Mouse (Mus musculus) liver, adult 2 months (tissue): ENCODE measurements around the gene Plcz1. TPM values are rescaled to one million over a fixed set of nuclear protein-coding genes. Genes with fewer than 3 reads are reported as not detected.

Experiments
- DNase-seq: peaks from one replicate; pipeline ENCODE4 v3.0.0-alpha.2; 2011; ENCODE audit warnings: low read depth, low spot score; ENCODE audit errors: extremely low read depth
- H3K27ac ChIP-seq: fragments of 200-500 bp; replicated peaks from 2 replicates; pipeline ENCODE4 v1.5.1; 2012; ENCODE audit warnings: low read depth, mild to moderate bottlenecking, control low read depth, inconsistent platforms, low read length; ENCODE audit not compliant: insufficient read depth
- H3K27me3 ChIP-seq: fragments of 200-500 bp; 2 replicates; pipeline ENCODE4 v1.6.1; 2012; ENCODE audit warnings: mild to moderate bottlenecking, moderate library complexity, low read length, inconsistent platforms; ENCODE audit not compliant: control insufficient read depth, insufficient read depth
- H3K36me3 ChIP-seq: fragments of 200-500 bp; 2 replicates; pipeline ENCODE4 v1.6.1; 2012; ENCODE audit warnings: low read length, inconsistent platforms; ENCODE audit not compliant: control insufficient read depth, insufficient read depth
- H3K4me1 ChIP-seq: fragments of 200-500 bp; 2 replicates; pipeline ENCODE4 v1.6.1; 2011; ENCODE audit warnings: low read length; ENCODE audit not compliant: control insufficient read depth, insufficient read depth
- H3K4me3 ChIP-seq: fragments of 200-500 bp; 2 replicates; pipeline ENCODE4 v1.5.1; 2011; ENCODE audit warnings: low read depth, mild to moderate bottlenecking, control low read depth, low read length, moderate library complexity; ENCODE audit not compliant: insufficient read depth
- H3K79me2 ChIP-seq: fragments of 200-500 bp; 2 replicates; pipeline ENCODE4 v1.6.1; 2012; ENCODE audit warnings: inconsistent platforms, mild to moderate bottlenecking, low read length, moderate library complexity; ENCODE audit not compliant: control insufficient read depth, insufficient read depth
- H3K9ac ChIP-seq: fragments of 200-500 bp; 2 replicates; pipeline ENCODE4 v1.6.1; 2012; ENCODE audit warnings: low read depth, mild to moderate bottlenecking, control low read depth, inconsistent platforms, low read length
- CTCF ChIP-seq: fragments of 200-500 bp; IDR thresholded peaks from 2 replicates; pipeline ENCODE4 v1.5.1; 2011; ENCODE audit warnings: low read depth, low read length, control low read depth
- POLR2A ChIP-seq: fragments of 200-500 bp; IDR thresholded peaks from 2 replicates; pipeline ENCODE4 v1.6.1; 2011; ENCODE audit warnings: low read length, control low read depth; ENCODE audit not compliant: insufficient read depth; ENCODE audit errors: extremely low read depth
- WGBS: fragments of 180-500 bp; shearing (Covaris S2); methylation state at CpG from one replicate; pipeline ENCODE4 v1.1.7; 2018; 5-methylcytosine and 5-hydroxymethylcytosine counted together
- polyA plus RNA-seq: library from polyadenylated mRNA; depleted of rRNA; stranded (reverse); fragments of >200 nt; gene quantifications from 2 replicates; pipeline ENCODE4 v1.2.3, GENCODE M21; 2012; rRNA removed
- total RNA-seq: library from RNA; depleted of rRNA; stranded (reverse); fragments of >200 nt; gene quantifications from 2 replicates; pipeline ENCODE4 v1.2.3, GENCODE M21; 2014; rRNA removed

Plcz1 gene
- total and polyA plus RNA-seq, 2 experiments = not detected

DNA sequence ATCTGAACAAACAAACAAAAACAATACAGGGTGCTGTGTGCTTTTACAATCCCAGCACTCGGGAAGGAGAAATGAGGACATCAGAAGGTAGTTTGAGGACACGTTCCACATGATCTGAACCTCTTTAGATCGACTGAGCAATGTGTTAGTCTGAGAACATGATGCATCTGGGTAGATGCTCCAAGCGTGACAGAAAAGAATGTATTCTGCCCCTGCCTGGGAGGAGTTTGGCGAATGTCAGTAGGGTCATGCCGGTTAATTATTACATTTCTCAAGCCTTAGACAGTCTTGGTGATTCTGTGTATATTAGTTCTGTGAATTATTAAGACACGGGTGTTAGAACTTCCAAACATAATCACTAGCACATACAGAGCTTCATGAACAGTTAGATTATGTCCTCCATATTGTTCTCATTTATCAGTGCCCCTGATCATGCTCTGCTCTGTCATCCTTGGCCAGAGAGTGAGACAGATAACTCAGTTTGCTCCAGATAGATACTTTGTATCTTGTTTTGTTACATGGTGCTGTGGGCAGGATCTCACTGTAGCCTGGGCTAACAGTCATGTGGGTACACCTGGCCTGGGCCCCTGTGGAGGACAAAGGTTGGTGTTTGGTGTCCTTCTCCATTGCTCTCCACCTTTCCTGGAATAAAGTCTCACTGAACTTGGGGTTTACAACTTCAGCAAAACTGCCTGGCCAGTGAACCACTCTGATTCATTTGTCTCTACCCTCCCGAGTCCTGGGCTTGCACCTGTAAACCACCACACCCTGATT is 94.0 kb downstream of the Plcz1 start:
- H3K4me1 ChIP-seq = peaks cover 11% of the 10 kb centered on the region; the same call in 1 of the 2 replicates
- 20% methylated on average over 8 of the region's 8 CpGs for WGBS
- DNase-seq = peak; percentile 87
- H3K4me3 ChIP-seq = no peak overlapping the region
- no peaks in the 10 kb centered on the region for H3K27me3 ChIP-seq
- no peaks in the 10 kb centered on the region for H3K79me2 ChIP-seq
- no peaks in the 10 kb centered on the region for H3K36me3 ChIP-seq
- TF ChIP-seq POLR2A = no peak
- TF ChIP-seq CTCF = no peak
- peak overlapping the region; percentile 90 for H3K27ac ChIP-seq
- no peak overlapping the region; the same call in 1 of the 2 replicates for H3K9ac ChIP-seq

Other genes with a start within 250 kb of the Plcz1 start
- gene Capza3, start 205 bp downstream of the Plcz1 start, total RNA-seq = not detected in 2 replicates
- not detected in 2 replicates for gene Capza3, start 205 bp downstream of the Plcz1 start, polyA plus RNA-seq